Mouse (Mus musculus) embryonic facial prominence, embryonic 15.5 days (tissue): ENCODE data around the gene E4f1. TPM values are rescaled to one million over a fixed set of nuclear protein-coding genes. Genes with fewer than 3 reads are reported as not detected.
"Not testable (repeated sequence)": the region's sequence is repeated elsewhere in the genome, so short reads cannot be mapped to it uniquely, and the experiment has no call there.

Source experiments
- ATAC-seq: fragments of 200-750 bp; cut with Nextera tagmentation; 2 replicates; pipeline ENCODE4 v1.8.0; 2017; ENCODE audit warnings: low read depth, moderate TSS enrichment; ENCODE audit not compliant: insufficient number of reproducible peaks, low FRiP score, low TSS enrichment
- H3K27ac ChIP-seq: fragments of 300-500 bp; sonication (generic); replicated peaks from 2 replicates; pipeline ENCODE4 v1.5.1; 2015; ENCODE audit warnings: mild to moderate bottlenecking, inconsistent platforms
- H3K27me3 ChIP-seq: fragments of 300-500 bp; sonication (generic); 2 replicates; pipeline ENCODE4 v1.6.1; 2015; ENCODE audit warnings: inconsistent platforms
- H3K36me3 ChIP-seq: fragments of 300-500 bp; sonication (generic); 2 replicates; pipeline ENCODE4 v1.6.1; 2015; ENCODE audit warnings: mild to moderate bottlenecking, inconsistent platforms
- H3K4me1 ChIP-seq: fragments of 300-500 bp; sonication (generic); 2 replicates; pipeline ENCODE4 v1.6.1; 2015; ENCODE audit warnings: inconsistent platforms
- H3K4me2 ChIP-seq: fragments of 300-500 bp; sonication (generic); replicated peaks from 2 replicates; pipeline ENCODE4 v1.6.1; 2015; ENCODE audit warnings: mild to moderate bottlenecking, inconsistent platforms
- H3K4me3 ChIP-seq: fragments of 300-500 bp; sonication (generic); replicated peaks from 2 replicates; pipeline ENCODE4 v1.5.1; 2015; ENCODE audit warnings: mild to moderate bottlenecking, inconsistent platforms
- H3K9ac ChIP-seq: fragments of 300-500 bp; sonication (generic); 2 replicates; pipeline ENCODE4 v1.6.1; 2015; ENCODE audit warnings: inconsistent platforms
- H3K9me3 ChIP-seq: fragments of 300-500 bp; sonication (generic); replicated peaks from 2 replicates; pipeline ENCODE4 v1.6.1; 2016; ENCODE audit warnings: inconsistent platforms
- WGBS: fragments of 180-500 bp; shearing (Covaris S2); methylation state at CpG from one replicate; pipeline ENCODE4 v1.1.7; 2015; 5-methylcytosine and 5-hydroxymethylcytosine counted together
- polyA plus RNA-seq: library from polyadenylated mRNA; unstranded; fragments of >200 nt; fragmentation: Nextera tagmentation; extraction: Ambion mirVana; gene quantifications from 2 replicates; pipeline ENCODE4 v1.2.1, GENCODE M21; 2015

Gene E4f1
- polyA plus RNA-seq, 1 experiment from 2014 or later, result 37.0 TPM

DNA sequence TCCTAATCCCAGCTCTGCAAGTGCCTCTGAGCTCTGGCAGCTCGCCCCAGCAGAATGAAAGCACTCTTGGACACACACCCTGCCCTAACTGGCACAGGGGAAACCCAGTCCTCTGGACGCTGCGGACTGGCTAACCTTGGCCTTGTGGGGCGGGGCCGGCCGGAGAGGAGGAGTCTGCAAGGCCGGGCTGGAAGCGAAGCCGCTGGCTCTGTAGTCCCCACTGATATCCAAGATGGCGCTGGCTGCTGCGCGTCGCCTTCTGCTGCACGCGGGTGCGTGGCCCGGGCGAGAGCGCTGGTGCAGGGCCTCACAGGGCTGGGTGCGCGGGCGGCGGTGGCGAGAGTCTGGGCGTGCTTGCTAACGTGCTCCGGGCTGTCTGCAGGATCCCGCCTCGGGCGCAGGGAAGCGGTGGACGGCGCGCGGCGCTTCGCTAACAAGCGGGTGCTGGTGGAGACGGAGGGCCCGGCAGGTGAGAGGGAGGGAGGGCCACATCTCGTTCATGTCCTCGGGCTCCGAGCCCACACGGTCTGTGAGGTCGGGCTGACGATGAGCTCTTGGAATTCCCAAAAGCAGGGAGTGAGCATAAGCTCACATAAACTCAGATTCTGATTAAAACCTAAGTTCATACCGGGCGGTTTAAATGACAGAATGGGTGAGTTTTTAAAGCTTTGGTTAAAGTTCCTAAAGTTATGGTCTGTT, 43.5 kb downstream of the E4f1 start, which contains the start of gene Eci1:
Eci1 (plus strand) TSS at position 171 of the 699 bp plus-strand sequence.
- peak within 1 kb of the TSS; percentile 79 for H3K9ac ChIP-seq
- ATAC-seq, result peak; percentile 96
- peaks cover 35% of the 10 kb centered on the region for H3K36me3 ChIP-seq
- H3K27me3 ChIP-seq, result no peaks in the 10 kb centered on the region
- no peaks in the 10 kb centered on the region for H3K9me3 ChIP-seq
- H3K4me2 ChIP-seq, result peak within 1 kb of the TSS; percentile 60
- WGBS, result under 1% methylated on average over 48 of the region's 48 CpGs
- peak within 1 kb of the TSS; percentile 65 for H3K4me3 ChIP-seq
- H3K4me1 ChIP-seq, result peaks cover 14% of the 10 kb centered on the region
- H3K27ac ChIP-seq, result peak within 1 kb of the TSS; percentile 93

DNA sequence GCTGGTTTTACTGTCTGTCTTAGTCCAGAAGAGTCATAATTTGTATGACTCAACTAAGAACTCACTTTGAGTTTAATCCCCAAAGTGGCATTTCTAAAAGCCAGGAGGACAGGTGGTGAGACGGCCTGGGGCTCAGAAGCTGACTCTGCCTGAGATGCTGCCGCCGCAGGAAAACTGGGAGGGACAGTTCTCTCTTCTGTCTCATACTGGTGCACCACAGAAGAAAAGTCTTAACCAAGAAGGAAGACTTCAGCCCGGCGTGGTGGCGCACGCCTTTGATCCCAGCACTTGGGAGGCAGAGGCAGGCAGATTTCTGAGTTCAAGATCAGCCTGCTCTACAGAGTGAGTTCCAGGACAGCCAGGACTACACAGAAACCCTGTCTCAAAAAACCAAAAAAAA, 44.2 kb downstream of the E4f1 start:
- Histone ChIP-seq H3K9me3 (no peaks in the 10 kb centered on the region), H3K4me3 (peak overlapping the region; percentile 65), H3K4me2 (peak overlapping the region; percentile 60; the same call in 1 of the 2 replicates), H3K4me1 (peaks cover 14% of the 10 kb centered on the region), H3K36me3 (peaks cover 43% of the 10 kb centered on the region), H3K9ac (no peak overlapping the region), H3K27me3 (no peaks in the 10 kb centered on the region), H3K27ac (peak overlapping the region; percentile 93)
- WGBS, result 73% methylated on average over 7 of the region's 7 CpGs
- no peak for ATAC-seq

DNA sequence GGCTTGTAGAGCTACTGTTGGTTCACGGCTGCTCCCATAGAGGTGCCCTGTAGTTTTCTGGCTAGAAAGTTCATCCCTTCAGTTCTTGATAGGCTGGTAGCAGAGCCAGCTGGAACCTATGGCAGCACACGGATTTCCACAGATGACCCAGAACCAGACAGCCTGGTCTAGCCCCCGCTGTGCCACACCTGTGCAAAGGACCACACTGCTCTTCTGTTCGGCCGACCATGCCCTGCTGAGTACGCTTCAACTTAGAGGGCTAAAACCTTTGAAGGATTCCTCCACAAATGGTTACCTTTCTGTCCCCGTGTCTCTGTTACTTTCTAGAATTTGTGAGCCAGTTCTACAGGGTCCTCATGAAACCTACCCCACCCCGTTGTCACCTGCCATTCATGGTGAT, 44.8 kb downstream of the E4f1 start:
- 83% methylated on average over 6 of the region's 8 CpGs for WGBS
- Histone ChIP-seq H3K36me3 (peaks cover 48% of the 10 kb centered on the region), H3K4me1 (peaks cover 14% of the 10 kb centered on the region)
- ATAC-seq, H3K27ac ChIP-seq, H3K4me3 ChIP-seq, H3K27me3 ChIP-seq, H3K9me3 ChIP-seq, H3K9ac ChIP-seq, H3K4me2 ChIP-seq: not testable (repeated sequence)

DNA sequence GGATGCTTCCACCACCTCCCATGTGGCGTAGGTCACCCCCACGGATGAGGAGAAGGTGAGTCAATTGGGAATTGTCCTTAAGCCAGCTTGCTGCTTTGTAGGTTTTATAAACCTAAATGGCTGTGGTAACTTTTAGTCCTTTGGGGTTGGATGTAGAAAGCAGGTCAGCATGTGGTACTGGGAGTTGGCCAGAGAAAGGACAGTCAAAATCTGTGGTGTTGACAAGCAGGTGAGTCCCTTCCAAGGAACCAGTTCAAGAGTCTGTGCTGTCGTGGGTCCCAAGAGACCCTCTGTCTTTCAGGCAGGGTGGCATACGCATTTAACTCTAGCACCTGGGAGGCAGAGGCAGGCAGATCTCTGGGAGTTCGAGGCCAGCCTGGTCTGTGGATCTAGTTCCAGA, 45.6 kb downstream of the E4f1 start:
- ATAC-seq, result no peak
- Histone ChIP-seq H3K36me3 (peaks cover 57% of the 10 kb centered on the region), H3K4me3 (no peak overlapping the region), H3K9me3 (no peaks in the 10 kb centered on the region), H3K27me3 (no peaks in the 10 kb centered on the region), H3K4me1 (peaks cover 14% of the 10 kb centered on the region), H3K9ac (no peak overlapping the region), H3K4me2 (no peak overlapping the region), H3K27ac (no peak overlapping the region)
- 94% methylated on average over 5 of the region's 5 CpGs for whole genome bisulfite sequencing

DNA sequence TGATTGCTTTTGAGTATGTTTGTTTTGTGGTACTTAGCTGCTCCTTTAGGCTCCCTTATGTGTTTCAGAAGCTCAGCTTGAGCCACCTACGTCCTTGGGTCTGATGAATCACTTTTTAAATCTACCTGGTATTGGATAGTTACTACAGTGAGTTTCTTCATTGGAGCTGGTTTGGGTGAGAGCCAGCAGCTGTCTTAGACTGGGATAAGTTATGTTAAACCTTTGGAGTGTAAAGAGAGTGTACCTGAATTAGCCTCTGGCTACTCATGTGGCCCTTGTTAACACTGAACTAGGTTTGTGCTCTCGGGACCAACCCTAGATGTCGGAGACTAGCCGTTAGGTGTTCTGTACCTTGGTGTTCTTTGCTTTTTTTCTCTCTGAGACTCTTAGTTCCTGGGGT, 47.0 kb downstream of the E4f1 start:
- Histone ChIP-seq H3K27ac (no peak overlapping the region), H3K27me3 (no peaks in the 10 kb centered on the region), H3K36me3 (peaks cover 70% of the 10 kb centered on the region), H3K9me3 (no peaks in the 10 kb centered on the region), H3K4me2 (no peak overlapping the region), H3K9ac (no peak overlapping the region), H3K4me1 (peaks cover 14% of the 10 kb centered on the region), H3K4me3 (no peak overlapping the region)
- no peak for ATAC-seq
- WGBS, result 85% methylated on average over 4 of the region's 4 CpGs

DNA sequence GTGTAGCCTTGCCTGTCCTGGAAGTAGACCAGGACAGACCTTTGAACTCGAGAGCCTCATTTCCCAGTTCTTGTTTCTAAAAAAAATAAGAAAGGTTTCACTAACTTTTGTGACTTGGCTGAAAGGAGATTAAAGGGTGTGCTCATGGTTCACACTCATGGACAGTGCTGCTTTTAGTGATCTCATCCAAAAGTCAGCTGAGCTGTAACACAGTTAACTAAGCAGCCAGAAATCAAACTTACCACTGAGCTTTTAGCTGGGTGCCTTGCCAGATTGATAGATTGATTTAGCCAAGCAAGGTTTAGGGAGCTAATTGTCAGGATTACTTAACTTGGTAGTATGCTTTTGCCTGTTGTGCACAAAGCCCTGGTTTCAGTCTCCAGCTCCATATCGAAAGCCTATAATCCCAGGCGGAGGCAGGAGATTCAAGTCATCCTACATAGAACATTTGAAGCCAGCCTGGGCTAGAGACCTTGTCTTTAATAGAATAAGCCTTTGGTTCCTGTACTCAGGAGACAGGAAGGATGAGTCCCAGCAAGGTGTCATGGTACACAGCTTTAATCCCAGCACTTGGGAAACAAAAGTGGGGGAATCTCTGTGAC, 54.0 kb downstream of the E4f1 start:
- H3K4me1 ChIP-seq, result peaks cover 32% of the 10 kb centered on the region
- peak overlapping the region; percentile 79 for H3K4me2 ChIP-seq
- peaks cover 46% of the 10 kb centered on the region for H3K36me3 ChIP-seq
- H3K27me3 ChIP-seq, result no peaks in the 10 kb centered on the region
- no peaks in the 10 kb centered on the region for H3K9me3 ChIP-seq
- WGBS, result 80% methylated on average over 3 of the region's 3 CpGs
- peak overlapping the region; percentile 84 for H3K9ac ChIP-seq
- no peak overlapping the region for H3K27ac ChIP-seq
- peak overlapping the region; percentile 78 for H3K4me3 ChIP-seq
- ATAC-seq, result no peak

DNA sequence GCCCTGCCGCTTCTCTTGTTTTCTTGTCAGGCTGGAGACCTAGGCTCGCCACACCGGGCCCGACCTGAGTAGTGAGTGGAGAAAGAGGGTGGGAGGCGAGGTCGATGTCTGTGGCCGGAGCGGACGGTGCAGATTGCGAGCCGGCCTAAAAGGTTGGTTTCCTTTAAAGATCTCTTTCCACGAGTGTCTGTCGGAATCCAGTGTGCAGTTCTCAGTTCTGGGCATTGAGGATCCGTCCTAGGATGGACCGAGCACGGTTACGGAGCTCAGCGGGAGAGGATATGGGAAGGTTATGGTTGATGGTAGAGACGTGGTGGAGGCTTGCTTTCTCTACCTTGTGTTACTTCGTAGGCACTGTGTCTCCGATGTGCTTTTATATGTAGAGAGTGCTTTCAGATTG, 55.1 kb downstream of the E4f1 start:
- Histone ChIP-seq H3K27me3 (no peaks in the 10 kb centered on the region), H3K4me2 (peak overlapping the region; percentile 79), H3K27ac (peak overlapping the region; percentile 96), H3K4me3 (peak overlapping the region; percentile 78), H3K9ac (peak overlapping the region; percentile 84), H3K9me3 (no peaks in the 10 kb centered on the region), H3K4me1 (peaks cover 32% of the 10 kb centered on the region), H3K36me3 (peaks cover 45% of the 10 kb centered on the region)
- ATAC-seq, result no peak; the same call in 1 of the 2 replicates
- whole genome bisulfite sequencing, result under 1% methylated on average over 21 of the region's 21 CpGs

DNA sequence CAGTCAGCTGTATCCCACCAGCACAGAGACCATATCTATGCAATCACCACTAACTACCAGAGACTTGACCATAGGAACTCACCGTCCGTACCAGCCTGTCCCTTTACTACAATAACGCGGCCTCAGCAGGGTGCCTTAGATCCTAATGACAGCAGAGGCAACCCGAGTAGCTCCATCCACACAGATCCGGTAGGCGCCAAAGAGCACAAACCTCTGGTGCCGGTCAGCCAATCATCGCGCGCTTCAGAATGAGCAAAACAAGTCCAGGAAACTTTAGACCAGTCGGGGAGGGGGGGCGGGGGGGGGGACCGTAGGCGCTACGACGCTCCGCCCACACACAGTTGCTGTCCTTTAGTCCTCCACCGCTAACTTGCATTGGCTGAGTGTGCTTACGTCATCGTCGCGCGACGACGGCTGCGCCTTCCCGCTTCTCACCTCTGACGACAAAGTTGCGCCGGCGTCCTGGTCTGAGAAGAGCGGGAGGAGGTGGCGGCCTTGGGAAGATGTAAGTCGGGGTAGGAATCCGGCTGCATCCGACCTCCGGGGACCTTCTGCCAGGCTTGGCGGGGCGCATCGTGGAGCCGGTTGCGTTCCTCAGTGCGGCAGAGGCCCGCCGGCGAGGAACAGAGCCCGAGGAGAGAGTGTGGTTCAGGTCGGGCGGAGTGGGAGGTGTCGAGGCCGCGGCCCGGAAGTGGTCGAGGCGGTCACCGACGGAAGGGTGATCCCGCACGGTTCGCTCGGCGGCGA, 55.7 kb downstream of the E4f1 start, which contains the start of gene Rnps1:
Rnps1 (plus strand) TSS at position 336 of the 747 bp plus-strand sequence.
- Histone ChIP-seq H3K9ac (peak within 1 kb of the TSS; percentile 84), H3K27me3 (no peaks in the 10 kb centered on the region), H3K36me3 (peaks cover 45% of the 10 kb centered on the region), H3K27ac (peak within 1 kb of the TSS; percentile 96), H3K4me1 (peaks cover 32% of the 10 kb centered on the region), H3K4me2 (peak within 1 kb of the TSS; percentile 79), H3K9me3 (no peaks in the 10 kb centered on the region), H3K4me3 (peak within 1 kb of the TSS; percentile 78)
- WGBS, result under 1% methylated on average over 64 of the region's 64 CpGs
- peak; percentile 92 for ATAC-seq

DNA sequence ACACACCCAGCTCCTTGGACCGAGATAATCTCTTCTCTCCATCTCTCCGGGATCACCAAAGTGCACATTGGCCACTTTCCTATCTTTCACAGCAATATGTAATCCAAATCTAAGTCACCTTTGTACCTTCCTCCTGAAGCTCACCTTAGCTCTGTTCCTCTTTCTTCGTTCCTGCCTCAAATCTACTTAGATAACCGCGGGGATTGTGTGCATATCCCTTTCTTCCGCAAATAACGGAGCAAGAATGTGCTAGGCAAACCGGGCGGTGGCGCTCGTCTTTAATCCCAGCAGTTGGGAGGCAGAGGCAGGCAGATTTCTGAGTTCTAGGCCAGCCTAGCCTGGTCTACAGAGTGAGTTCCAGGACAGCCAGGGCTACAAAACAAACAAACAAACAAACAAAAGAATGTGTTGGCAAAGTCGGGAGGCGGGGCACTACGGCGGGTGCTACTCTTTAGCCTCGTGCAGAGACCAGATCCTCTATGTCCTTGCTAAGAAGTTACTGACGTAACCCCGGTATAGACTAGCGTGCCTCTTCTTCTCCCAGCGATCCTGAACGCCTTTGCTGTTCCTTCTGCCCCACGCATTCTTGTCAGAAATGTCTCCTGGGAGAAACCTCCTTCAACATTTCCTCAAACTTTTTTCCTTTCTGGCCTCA, 56.4 kb downstream of the E4f1 start:
- Histone ChIP-seq H3K36me3 (peaks cover 42% of the 10 kb centered on the region), H3K9me3 (no peaks in the 10 kb centered on the region), H3K27me3 (no peaks in the 10 kb centered on the region), H3K9ac (peak overlapping the region; percentile 55), H3K4me1 (peaks cover 32% of the 10 kb centered on the region), H3K4me2 (peak overlapping the region; percentile 79), H3K27ac (peak overlapping the region; percentile 92), H3K4me3 (peak overlapping the region; percentile 78)
- WGBS, result 33% methylated on average over 22 of the region's 22 CpGs
- peak; percentile 8; the same call in 1 of the 2 replicates for ATAC-seq

DNA sequence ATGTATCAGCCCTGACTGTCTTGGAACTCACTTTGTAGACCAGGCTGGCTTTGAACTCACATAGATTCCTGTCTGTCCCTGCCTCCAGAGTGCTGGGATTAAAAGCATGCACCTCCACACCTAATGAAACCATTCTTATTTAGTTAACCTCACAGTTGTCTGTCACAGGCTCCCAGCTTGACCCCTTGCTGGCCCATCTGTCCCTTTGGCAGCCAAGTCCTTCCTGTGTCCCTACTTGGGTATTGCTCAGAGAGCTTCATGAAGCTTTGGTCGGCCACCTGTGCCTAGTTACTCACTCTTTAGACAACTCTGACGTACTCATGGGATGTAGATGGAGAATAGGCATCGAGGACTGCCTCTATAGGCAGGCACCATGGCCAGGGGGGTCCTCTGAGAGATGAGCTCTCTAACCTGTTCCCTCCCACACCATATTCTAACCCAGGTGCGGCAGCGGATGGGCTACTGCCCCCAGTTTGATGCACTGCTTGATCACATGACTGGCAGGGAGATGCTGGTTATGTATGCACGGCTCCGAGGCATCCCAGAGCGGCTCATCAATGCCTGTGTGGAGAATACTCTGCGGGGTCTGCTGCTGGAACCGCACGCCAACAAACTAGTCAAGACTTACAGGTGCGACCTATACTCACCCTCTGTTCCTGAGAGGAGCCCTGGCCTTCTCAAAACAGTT, 62.9 kb downstream of the E4f1 start:
- Histone ChIP-seq H3K27ac (no peak overlapping the region), H3K4me3 (no peak overlapping the region), H3K9me3 (no peaks in the 10 kb centered on the region), H3K36me3 (peaks cover 42% of the 10 kb centered on the region), H3K9ac (no peak overlapping the region), H3K27me3 (no peaks in the 10 kb centered on the region), H3K4me2 (no peak overlapping the region), H3K4me1 (no peaks in the 10 kb centered on the region)
- 85% methylated on average over 12 of the region's 12 CpGs for WGBS
- ATAC-seq, result no peak
